Mouse (Mus musculus): ENCODE measurements around the gene Chrm3. TPM values are rescaled to one million over a fixed set of nuclear protein-coding genes. Genes with fewer than 3 reads are reported as not detected.

Gene Chrm3
- polyA plus RNA-seq, 1 experiment from 2014 or later, result 1.3 TPM

- H3K9me3 ChIP-seq, result no peaks in the 10 kb centered on the region
- WGBS, result 84% methylated on average over 4 of the region's 4 CpGs
- H3K27me3 ChIP-seq, result no peaks in the 10 kb centered on the region
- no peak overlapping the region for H3K27ac ChIP-seq
- no peaks in the 10 kb centered on the region for H3K36me3 ChIP-seq
- no peak overlapping the region for H3K9ac ChIP-seq
- no peaks in the 10 kb centered on the region for H3K4me1 ChIP-seq
- no peak overlapping the region for H3K4me3 ChIP-seq
- no peak for ATAC-seq (ENCODE audit: insufficient number of reproducible peaks, insufficient read depth, low FRiP score, low TSS enrichment, low read depth)
- H3K4me2 ChIP-seq, result no peak overlapping the region
Observed at GRCm38 (mm10) chr13:10138878-10139277, 221.8 kb downstream of the Chrm3 start.

- Histone ChIP-seq H3K27me3 (no peaks in the 10 kb centered on the region), H3K9ac (no peak overlapping the region), H3K4me1 (no peaks in the 10 kb centered on the region), H3K27ac (no peak overlapping the region), H3K4me3 (no peak overlapping the region), H3K36me3 (no peaks in the 10 kb centered on the region), H3K4me2 (no peak overlapping the region), H3K9me3 (no peaks in the 10 kb centered on the region)
- ATAC-seq (ENCODE audit: insufficient number of reproducible peaks, insufficient read depth, low FRiP score, low TSS enrichment, low read depth), result no peak
- WGBS, result 22% methylated on average over 2 of the region's 2 CpGs
Observed at GRCm38 (mm10) chr13:10131064-10131463, 229.6 kb downstream of the Chrm3 start.

GRCm38 (mm10) chr13:10112211-10112610 lies 248.4 kb downstream of the Chrm3 start:
- Histone ChIP-seq H3K4me1 (no peaks in the 10 kb centered on the region), H3K27me3 (no peaks in the 10 kb centered on the region), H3K9ac (no peak overlapping the region), H3K9me3 (no peaks in the 10 kb centered on the region), H3K4me3 (no peak overlapping the region), H3K4me2 (no peak overlapping the region), H3K27ac (no peak overlapping the region), H3K36me3 (no peaks in the 10 kb centered on the region)
- no peak for ATAC-seq (ENCODE audit: insufficient number of reproducible peaks, insufficient read depth, low FRiP score, low TSS enrichment, low read depth)
- 59% methylated on average over 2 of the region's 2 CpGs for WGBS

- 61% methylated on average over 1 of the region's 1 CpGs for WGBS
- no peak overlapping the region for H3K27ac ChIP-seq
- no peak for ATAC-seq (ENCODE audit: insufficient number of reproducible peaks, insufficient read depth, low FRiP score, low TSS enrichment, low read depth)
- H3K4me3 ChIP-seq, result no peak overlapping the region
- no peaks in the 10 kb centered on the region for H3K36me3 ChIP-seq
- no peak overlapping the region for H3K9ac ChIP-seq
- H3K4me2 ChIP-seq, result no peak overlapping the region
- H3K4me1 ChIP-seq, result no peaks in the 10 kb centered on the region
- no peaks in the 10 kb centered on the region for H3K27me3 ChIP-seq
- H3K9me3 ChIP-seq, result no peaks in the 10 kb centered on the region
Observed at GRCm38 (mm10) chr13:10109542-10109941, 251.1 kb downstream of the Chrm3 start.

DNA sequence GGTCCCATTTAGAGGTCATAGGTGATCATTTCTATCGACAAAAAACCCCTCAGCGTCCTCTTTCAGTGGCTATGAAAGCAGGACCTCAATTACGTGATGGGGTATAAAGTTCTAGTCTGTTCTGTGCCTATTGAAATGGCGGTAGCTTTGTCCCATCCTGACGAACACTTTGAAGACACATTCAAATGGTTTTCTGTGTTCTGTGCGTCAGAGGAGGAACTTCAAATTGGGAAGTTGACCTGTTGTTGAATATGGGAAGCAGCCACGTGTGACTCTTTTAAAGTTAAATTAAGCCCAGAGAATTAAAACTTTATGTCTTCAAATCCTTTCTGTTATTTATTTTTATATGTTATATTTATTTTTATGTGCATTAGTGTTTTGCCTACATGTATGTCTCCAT lies 253.3 kb downstream of the Chrm3 start:
- no peak overlapping the region for H3K4me2 ChIP-seq
- H3K9me3 ChIP-seq, result no peaks in the 10 kb centered on the region
- WGBS, result 81% methylated on average over 7 of the region's 7 CpGs
- H3K4me1 ChIP-seq, result no peaks in the 10 kb centered on the region
- no peak for ATAC-seq (ENCODE audit: insufficient number of reproducible peaks, insufficient read depth, low FRiP score, low TSS enrichment, low read depth)
- no peaks in the 10 kb centered on the region for H3K36me3 ChIP-seq
- H3K4me3 ChIP-seq, result no peak overlapping the region
- no peak overlapping the region for H3K9ac ChIP-seq
- H3K27me3 ChIP-seq, result no peaks in the 10 kb centered on the region
- H3K27ac ChIP-seq, result no peak overlapping the region

GRCm38 (mm10) chr13:10090778-10091177 lies 269.9 kb downstream of the Chrm3 start:
- ATAC-seq (ENCODE audit: insufficient number of reproducible peaks, insufficient read depth, low FRiP score, low TSS enrichment, low read depth), result no peak
- H3K9ac ChIP-seq, result no peak overlapping the region
- H3K9me3 ChIP-seq, result no peaks in the 10 kb centered on the region
- no peak overlapping the region for H3K27ac ChIP-seq
- no peaks in the 10 kb centered on the region for H3K36me3 ChIP-seq
- no peaks in the 10 kb centered on the region for H3K27me3 ChIP-seq
- 64% methylated on average over 4 of the region's 4 CpGs for WGBS
- no peak overlapping the region for H3K4me2 ChIP-seq
- no peak overlapping the region for H3K4me3 ChIP-seq
- H3K4me1 ChIP-seq, result no peaks in the 10 kb centered on the region

- no peak for ATAC-seq (ENCODE audit: insufficient number of reproducible peaks, insufficient read depth, low FRiP score, low TSS enrichment, low read depth)
- Histone ChIP-seq H3K27ac (no peak overlapping the region), H3K9ac (no peak overlapping the region), H3K4me3 (no peak overlapping the region), H3K27me3 (no peaks in the 10 kb centered on the region), H3K9me3 (no peaks in the 10 kb centered on the region), H3K4me1 (no peaks in the 10 kb centered on the region), H3K36me3 (no peaks in the 10 kb centered on the region), H3K4me2 (no peak overlapping the region)
- 84% methylated on average over 6 of the region's 6 CpGs for WGBS
Observed at GRCm38 (mm10) chr13:10086336-10086735, 274.3 kb downstream of the Chrm3 start.

DNA sequence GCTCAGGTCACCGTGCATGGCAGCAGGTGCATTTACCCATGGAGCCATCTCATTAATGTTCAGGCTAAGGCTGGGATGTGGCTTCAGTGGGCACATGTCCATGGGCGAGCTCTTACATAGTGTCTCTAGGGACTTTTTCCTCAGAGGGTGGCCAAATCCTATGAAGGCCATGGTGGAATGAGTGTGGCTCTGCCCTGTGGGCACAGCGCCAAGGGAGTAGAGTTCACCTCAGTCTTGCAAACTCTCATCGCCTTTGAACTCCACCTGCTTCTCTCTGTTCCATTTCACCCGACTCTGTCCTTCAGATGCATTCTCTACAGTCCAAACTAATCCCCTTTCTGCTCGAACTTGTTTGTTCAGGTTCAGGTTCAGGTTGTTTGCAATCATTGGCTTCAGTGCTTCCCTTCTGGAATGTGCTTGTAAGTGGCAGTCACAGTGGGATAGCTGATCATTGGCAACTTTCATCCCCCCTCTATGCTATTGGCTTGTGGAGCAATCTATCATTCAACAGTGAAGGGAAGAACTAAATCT lies 278.7 kb downstream of the Chrm3 start:
- Histone ChIP-seq H3K4me1 (no peaks in the 10 kb centered on the region), H3K36me3 (no peaks in the 10 kb centered on the region), H3K4me2 (no peak overlapping the region), H3K27me3 (no peaks in the 10 kb centered on the region), H3K4me3 (no peak overlapping the region), H3K9ac (no peak overlapping the region), H3K9me3 (no peaks in the 10 kb centered on the region), H3K27ac (no peak overlapping the region)
- no peak for ATAC-seq (ENCODE audit: insufficient number of reproducible peaks, insufficient read depth, low FRiP score, low TSS enrichment, low read depth)
- 76% methylated on average over 6 of the region's 6 CpGs for WGBS

GRCm38 (mm10) chr13:10071165-10071564 lies 289.5 kb downstream of the Chrm3 start:
- 0 out of 2 replicates have a peak, but pooled peaks have one; percentile 32 for ATAC-seq (ENCODE audit: insufficient number of reproducible peaks, insufficient read depth, low FRiP score, low TSS enrichment, low read depth)
- no peaks in the 10 kb centered on the region for H3K9me3 ChIP-seq
- 32% methylated on average over 5 of the region's 5 CpGs for WGBS
- no peaks in the 10 kb centered on the region for H3K36me3 ChIP-seq
- H3K4me3 ChIP-seq, result no peak overlapping the region
- no peak overlapping the region for H3K9ac ChIP-seq
- no peak overlapping the region for H3K27ac ChIP-seq
- no peaks in the 10 kb centered on the region for H3K4me1 ChIP-seq
- H3K27me3 ChIP-seq, result no peaks in the 10 kb centered on the region
- no peak overlapping the region for H3K4me2 ChIP-seq

DNA sequence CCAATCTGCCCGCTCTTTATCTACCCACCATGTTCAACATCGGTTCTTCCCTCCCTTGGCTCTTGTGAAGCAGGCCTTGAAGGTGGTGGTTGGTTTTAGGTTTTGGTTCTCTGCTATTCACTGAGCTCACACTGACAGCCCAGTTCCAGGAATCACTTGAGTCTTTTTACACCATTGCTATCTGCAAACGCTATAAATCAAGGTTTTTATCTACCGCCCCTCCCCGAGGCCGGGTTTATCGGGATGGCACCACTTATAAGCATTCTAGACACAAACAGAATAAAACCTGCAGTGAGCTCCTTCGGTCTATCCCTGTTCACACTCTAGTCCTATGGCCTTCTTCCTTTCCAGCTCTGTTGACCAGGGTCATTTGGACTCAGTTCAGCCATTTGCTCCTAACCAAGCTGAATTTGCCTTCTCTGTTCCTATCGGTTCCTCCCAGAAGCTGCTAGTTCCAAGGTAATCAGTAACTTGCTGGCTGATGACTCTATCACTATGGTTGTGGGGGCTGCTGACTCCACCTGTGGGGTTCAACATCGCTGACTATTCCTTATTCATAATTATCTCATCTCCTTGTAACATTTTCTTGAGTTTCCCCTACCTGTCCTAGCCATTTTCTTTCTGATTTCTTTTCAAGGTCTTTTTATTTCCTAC lies 291.6 kb downstream of the Chrm3 start:
- Histone ChIP-seq H3K4me3 (no peak overlapping the region), H3K27ac (no peak overlapping the region), H3K9me3 (no peaks in the 10 kb centered on the region), H3K36me3 (no peaks in the 10 kb centered on the region), H3K4me2 (no peak overlapping the region), H3K4me1 (no peaks in the 10 kb centered on the region), H3K27me3 (no peaks in the 10 kb centered on the region), H3K9ac (no peak overlapping the region)
- WGBS, result 90% methylated on average over 10 of the region's 10 CpGs
- ATAC-seq (ENCODE audit: insufficient number of reproducible peaks, insufficient read depth, low FRiP score, low TSS enrichment, low read depth), result no peak

- H3K4me3 ChIP-seq, result no peak overlapping the region
- no peaks in the 10 kb centered on the region for H3K9me3 ChIP-seq
- no peak overlapping the region for H3K27ac ChIP-seq
- H3K4me2 ChIP-seq, result no peak overlapping the region
- ATAC-seq (ENCODE audit: insufficient number of reproducible peaks, insufficient read depth, low FRiP score, low TSS enrichment, low read depth), result no peak
- H3K36me3 ChIP-seq, result no peaks in the 10 kb centered on the region
- no peaks in the 10 kb centered on the region for H3K4me1 ChIP-seq
- H3K9ac ChIP-seq, result no peak overlapping the region
- WGBS, result 86% methylated on average over 12 of the region's 12 CpGs
- no peaks in the 10 kb centered on the region for H3K27me3 ChIP-seq
Observed at GRCm38 (mm10) chr13:10066829-10067618, 293.6 kb downstream of the Chrm3 start.

- 57% methylated on average over 2 of the region's 2 CpGs for WGBS
- Histone ChIP-seq H3K9ac (no peak overlapping the region), H3K4me1 (no peaks in the 10 kb centered on the region), H3K4me3 (no peak overlapping the region), H3K9me3 (no peaks in the 10 kb centered on the region), H3K27ac (no peak overlapping the region), H3K27me3 (no peaks in the 10 kb centered on the region), H3K36me3 (no peaks in the 10 kb centered on the region), H3K4me2 (no peak overlapping the region)
- no peak for ATAC-seq (ENCODE audit: insufficient number of reproducible peaks, insufficient read depth, low FRiP score, low TSS enrichment, low read depth)
Observed at GRCm38 (mm10) chr13:10065776-10066175, 294.9 kb downstream of the Chrm3 start.
